Mouse (Mus musculus): ENCODE measurements around the gene Tmbim4.
A peak's percentile ranks its signal among the peaks of the same experiment; 100 is the strongest.

Gene Tmbim4

DNA sequence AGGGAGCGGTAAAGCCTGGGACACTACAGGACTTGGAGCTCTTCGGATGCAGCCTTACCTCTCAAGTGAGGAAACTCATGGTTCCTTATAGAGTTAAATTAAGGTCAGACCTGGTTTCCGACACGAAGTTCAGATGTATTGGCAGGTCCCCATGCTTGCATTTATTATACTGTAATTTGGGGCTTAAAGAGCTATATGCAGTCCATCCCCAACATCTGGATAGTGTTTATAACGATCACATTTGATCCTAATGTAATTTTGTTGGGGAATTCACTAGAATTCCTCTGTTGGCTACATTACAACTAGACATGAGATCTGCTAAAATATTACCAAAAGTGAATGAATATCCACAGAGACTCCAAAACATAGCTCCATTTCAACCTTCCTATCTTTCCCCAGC, 44.3 kb downstream of the Tmbim4 start:
- no peak for DNase-seq (ENCODE audit: low spot score)

DNA sequence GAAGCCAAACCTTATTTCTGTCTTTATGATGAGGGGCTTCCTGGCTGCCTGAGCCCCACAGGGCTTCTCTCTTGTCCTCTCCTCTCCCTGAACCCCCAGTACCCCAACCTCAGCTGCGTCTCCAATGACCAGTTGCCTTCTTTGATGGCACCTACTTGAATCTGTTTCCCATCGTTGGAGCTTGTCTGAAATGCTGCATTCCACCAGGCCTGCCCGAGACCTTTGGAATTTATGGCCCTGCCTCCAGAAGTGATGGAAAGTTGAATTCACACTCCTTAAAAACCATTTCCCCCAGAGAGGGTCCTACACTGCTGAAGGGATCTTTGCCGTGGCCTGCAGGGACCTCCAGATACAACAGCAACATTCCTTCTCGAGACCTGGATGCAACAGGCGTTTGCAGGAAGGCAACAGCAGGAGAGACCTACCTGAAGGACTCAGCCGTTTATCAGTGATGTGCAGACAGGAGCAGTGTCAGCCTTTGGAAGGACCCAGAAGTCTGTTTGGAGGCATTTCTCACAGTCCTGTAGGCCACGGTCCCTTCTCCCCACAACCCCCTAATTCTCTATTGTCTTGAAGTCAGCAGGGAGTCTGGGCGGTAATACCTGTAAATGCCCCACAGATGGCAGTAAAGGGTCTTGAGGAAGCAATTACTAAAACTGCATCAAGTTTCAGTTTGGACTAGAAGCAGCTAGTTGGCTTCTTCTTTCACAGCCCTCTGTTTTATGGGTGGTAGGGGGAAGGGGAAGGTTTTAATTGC, 45.8 kb downstream of the Tmbim4 start:
- DNase-seq (ENCODE audit: low spot score): peak; percentile 41

DNA sequence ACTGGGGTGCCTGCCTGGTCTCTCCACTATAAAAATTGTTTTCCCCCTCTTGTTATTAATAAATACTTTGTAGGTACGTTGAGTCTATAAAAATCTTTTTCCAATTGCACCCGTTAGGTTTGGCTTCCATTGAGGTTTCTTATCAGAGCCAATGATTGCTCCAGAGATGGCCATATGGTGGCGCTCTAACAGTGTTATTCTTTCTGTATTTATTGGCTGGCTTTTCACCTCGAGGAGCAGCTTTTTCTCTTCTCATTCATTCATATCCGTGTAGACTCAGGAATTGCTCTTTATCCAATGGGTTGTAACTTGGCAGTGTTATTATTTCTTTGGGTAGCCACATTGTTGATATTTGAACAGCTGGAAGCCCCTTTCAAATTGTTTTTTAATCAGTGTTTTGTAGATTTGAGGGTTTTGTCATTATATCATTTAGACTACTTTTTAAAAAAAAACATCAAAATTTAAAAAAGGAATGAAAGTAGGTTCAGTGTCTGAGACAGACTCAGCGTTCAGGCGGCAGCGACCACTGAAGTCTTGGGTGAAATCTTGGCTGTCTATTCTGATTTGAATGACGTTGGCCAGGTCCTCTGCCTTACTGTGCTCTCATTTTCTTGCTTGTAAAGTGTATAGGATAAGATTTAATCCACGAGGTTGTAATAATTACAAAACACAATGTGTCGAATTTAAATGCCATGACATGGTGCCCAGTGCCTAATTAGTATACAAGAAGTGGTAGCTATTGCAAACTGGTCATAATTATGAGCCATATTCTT, 49.7 kb downstream of the Tmbim4 start:
- DNase-seq (ENCODE audit: low spot score): no peak

DNA sequence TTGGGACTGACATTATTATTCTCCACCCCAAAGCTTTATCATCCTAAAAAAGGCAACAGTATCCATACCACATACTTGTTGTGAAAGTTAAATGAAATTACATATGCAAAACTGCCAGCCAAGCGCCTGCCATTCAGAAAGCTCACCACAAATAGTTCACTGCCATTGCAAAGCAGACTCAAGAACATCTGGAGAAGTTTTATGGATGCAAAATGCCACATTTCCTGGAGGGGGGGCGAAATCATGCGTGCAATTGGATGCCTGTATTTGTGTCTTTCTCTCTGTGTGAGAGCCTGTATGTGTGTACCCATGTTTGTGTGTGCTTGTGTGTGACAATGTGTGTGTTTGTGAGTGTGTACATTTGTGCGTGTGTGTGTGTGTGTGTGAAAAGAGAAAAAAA, 50.4 kb downstream of the Tmbim4 start:
- DNase-seq (ENCODE audit: low spot score): no peak

DNA sequence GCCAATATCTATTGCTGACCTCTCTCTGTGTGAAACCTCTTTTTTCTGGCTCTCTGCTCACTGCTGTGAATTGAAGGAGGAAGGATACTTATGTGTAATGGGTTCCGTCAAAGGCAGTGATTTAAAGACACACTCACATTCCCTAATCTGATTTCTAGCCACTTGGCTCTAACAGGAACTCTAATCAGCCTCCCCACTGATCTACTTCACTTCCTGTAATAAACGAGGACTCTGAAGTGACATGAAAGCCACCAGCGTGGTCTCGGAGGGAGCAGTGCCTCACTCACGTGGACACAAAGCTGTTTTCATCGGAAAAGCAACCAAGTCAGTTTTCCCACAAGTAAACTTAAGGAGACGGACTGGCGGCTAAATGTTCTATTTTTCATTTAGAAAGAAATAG, 51.4 kb downstream of the Tmbim4 start:
- no peak for DNase-seq (ENCODE audit: low spot score)

DNA sequence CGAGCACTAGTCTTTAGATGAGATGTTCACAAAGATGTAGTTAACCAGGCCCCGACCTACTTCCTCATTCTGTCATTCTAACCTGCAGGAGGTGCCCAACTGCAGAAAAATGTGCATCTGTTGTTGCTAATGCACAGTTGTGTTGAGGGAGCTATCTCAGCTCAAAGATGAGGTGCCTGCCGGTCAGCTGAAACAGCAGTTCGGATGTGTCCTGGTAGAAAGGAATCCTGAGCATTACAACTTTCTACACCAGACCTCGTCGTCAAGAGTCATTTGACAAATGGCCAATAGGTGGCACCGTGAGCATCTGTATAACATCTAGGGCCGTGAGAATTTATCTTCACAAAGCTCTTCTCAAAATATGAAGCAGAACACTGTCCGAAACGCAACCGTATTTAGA, 55.8 kb downstream of the Tmbim4 start:
- DNase-seq (ENCODE audit: low spot score): peak; percentile 29

DNA sequence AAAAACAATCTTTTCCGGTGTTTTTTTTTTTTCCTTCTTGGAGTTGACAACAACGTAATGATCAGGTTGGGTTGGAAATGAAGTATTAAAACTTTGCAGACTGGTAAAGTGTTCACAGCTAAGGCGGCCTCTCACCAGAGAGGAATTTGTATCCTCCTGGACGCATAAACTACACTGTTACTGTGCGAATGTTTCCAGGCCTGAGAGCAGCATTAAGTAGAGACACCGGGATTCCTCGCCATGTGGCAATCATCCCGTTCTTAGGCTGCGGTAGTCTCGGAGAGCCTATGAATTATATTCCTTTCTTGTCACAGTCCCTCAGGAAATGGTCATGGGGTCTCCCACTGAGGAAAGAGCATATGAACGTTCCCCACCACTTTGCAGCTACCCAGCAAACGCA, 66.4 kb downstream of the Tmbim4 start:
- no peak for DNase-seq (ENCODE audit: low spot score)

DNA sequence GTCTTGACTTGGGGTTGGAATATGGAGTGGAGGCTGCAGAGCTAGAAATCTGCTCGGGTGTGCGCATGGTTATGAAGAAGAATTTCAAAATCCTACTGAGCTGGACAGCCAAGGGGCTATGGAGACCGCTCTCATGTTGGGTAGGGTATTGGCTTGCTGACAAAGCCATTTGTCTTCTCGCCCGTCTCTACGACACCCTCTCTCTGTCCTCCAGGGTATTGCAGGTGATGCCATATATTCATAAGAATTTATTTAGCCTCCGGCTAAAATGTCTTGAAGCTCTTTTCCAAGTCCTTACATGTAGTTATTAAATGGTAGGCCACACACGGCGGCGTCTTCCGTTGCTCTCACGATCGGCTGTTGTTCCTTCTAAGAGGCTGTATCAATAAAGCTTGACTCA, 68.6 kb downstream of the Tmbim4 start:
- no peak for DNase-seq (ENCODE audit: low spot score)

DNA sequence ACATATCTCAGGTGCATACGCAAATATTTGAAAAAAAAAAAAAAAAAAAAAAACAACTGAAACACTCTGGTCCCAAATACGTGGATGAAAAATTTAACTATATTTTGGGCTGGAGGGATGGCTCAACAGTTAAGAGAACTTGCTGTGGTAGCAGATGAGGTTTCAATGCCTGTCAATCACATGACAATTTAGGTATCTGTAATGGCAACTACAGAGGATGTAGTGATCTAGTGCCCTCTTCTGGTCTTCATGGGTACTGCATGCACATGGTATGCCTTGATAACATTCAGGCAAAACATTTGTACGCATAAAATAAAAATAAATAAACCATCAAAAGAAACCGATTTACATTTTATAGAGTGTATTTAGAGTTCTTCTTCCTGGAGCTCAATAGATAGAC, 69.4 kb downstream of the Tmbim4 start:
- DNase-seq (ENCODE audit: low spot score): peak; percentile 49

DNA sequence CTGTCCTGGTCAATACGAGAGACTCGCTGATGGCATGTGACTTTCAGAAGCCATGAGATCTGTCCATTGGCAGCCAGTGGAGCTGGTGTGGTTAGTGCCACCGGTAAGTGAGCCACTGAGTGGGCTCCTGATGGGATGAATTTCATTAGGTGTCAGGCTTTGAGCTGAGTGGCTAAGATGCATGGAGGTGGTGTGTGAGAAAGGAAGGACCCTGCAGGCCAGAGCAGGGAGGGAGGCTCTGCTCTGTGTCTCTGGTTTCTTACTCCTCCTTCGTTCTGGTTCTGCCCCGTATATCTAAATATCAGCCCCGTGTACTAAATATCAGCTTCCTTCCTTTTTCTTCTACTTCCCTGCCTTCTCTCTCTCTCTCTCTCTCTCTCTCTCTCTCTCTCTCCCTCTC, 69.9 kb downstream of the Tmbim4 start:
- DNase-seq (ENCODE audit: low spot score): no peak

DNA sequence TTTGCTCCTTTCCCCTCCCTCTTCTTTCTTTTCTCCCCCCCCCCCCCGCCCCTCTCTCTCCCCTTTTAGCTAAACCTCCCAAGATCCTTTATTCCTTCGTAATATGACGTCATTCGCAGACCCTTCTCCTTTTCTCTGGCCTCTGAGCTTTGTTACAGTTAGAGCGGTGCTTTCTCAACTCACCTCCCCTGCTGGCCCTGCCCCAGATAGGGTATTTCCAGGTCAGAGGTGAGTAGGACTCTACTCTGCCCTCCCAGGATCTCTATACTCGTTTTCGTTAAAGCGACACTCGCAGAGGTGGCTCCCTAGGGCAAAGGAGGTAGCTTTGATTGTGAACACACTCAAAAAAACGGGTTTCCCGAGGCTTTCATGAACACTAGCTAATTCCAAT, 70.5 kb downstream of the Tmbim4 start:
- DNase-seq (ENCODE audit: low spot score): no peak

DNA sequence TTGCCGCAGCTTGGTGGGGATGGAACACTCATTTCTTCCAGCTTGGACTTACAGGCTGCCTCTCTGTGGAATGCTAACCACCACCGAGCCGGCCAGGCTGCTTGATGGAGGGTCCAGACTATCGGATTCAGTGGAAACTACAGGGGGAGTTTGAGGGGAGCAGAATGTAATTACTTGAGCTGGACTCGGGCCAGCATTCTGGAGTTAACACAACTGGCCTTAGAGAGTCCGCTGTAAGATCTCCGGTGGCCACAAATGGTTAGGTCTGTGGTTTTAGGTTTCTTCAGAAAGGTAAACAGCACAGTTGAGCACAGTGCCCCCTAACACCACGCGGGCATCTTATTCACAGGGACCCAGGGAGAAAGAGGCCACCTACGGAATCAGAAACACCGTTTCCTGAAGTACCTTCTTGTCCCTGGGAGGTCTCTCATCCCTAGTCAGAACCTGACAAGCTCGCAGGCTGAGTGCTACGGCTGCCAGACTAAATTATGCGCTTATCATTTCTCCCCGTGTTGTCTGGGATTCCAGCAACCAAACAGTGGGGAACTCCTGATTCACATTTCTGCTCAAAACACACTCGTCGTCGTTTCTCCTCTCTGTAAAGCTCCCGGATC, 71.0 kb downstream of the Tmbim4 start:
- DNase-seq (ENCODE audit: low spot score): no peak

DNA sequence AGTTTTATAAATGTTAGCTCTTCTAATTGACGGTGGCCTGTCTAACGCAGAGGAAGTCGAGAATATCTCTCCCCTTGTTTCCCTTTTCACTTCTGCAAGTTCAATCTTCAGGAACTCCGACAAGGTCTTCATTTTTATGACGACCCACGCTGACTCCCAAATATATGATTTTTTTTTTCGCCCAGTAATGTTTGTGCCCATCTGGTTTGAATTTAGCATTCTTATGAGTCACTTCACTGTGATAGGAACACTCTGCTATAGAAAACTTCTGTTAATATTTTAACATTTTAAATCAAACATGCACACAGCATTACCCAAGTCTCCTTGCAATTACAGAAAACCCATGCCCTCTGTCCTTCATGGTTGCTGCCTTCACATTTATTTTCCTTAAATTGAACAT, 71.9 kb downstream of the Tmbim4 start:
- DNase-seq (ENCODE audit: low spot score): no peak

All from ovary, postnatal 14 days (tissue).